Mouse (Mus musculus) regulatory T cell (primary cell): ENCODE data around the gene Slc9a7.

Source experiments
- in situ Hi-C: fragments of 300-600 bp; cut with MboI, MseI; formaldehyde crosslinking; loops from one replicate; pipeline ENCODE4 v1.15.1; 2025; ENCODE audit warnings: high pct_unique_total_duplicates

The Slc9a7 gene

GRCm38 (mm10) chrX:20157519-20157918 lies 134.1 kb downstream of the Slc9a7 start:
- in situ Hi-C loops, result no loop called here

- in situ Hi-C loops, result no loop called here
Measured at GRCm38 (mm10) chrX:20129466-20129865, 162.1 kb downstream of the Slc9a7 start.

- in situ Hi-C loops, result no loop called here
Measured at GRCm38 (mm10) chrX:20128951-20129350, 162.7 kb downstream of the Slc9a7 start.

GRCm38 (mm10) chrX:20125481-20125880 lies 166.1 kb downstream of the Slc9a7 start:
- in situ Hi-C loops, result no loop called here

GRCm38 (mm10) chrX:20117717-20118116 lies 173.9 kb downstream of the Slc9a7 start:
- in situ Hi-C loops, result no loop called here

GRCm38 (mm10) chrX:20070196-20070595 lies 221.4 kb downstream of the Slc9a7 start:
- in situ Hi-C loops, result no loop called here

- in situ Hi-C loops, result no loop called here
Measured at GRCm38 (mm10) chrX:20066636-20067035, 225.0 kb downstream of the Slc9a7 start.

- in situ Hi-C loops, result no loop called here
Measured at GRCm38 (mm10) chrX:20061764-20062480, 229.7 kb downstream of the Slc9a7 start.

- in situ Hi-C loops, result no loop called here
Measured at GRCm38 (mm10) chrX:20060769-20061315, 230.8 kb downstream of the Slc9a7 start.

- in situ Hi-C loops, result no loop called here
Measured at GRCm38 (mm10) chrX:20060096-20060768, 231.4 kb downstream of the Slc9a7 start.

GRCm38 (mm10) chrX:20059381-20059971 lies 232.1 kb downstream of the Slc9a7 start, which contains the start of gene Chst7:
Gene Chst7, plus strand, starts transcription at chrX:20059560.
- in situ Hi-C loops, result no loop called here
